Mouse (Mus musculus) megakaryocyte progenitor cell, adult 5-6 weeks (primary cell): ENCODE data around the gene BC035947. TPM values are rescaled to one million over a fixed set of nuclear protein-coding genes. Genes with fewer than 3 reads are reported as not detected.
"Not testable (repeated sequence)": the region's sequence is repeated elsewhere in the genome, so short reads cannot be mapped to it uniquely, and the experiment has no call there.

ENCODE experiments used
- ATAC-seq: replicated peaks from 2 replicates; pipeline ENCODE4 v1.8.0; 2016; ENCODE audit warnings: mild to moderate bottlenecking, moderate TSS enrichment, inconsistent platforms; ENCODE audit not compliant: poor library complexity
- total RNA-seq, 2 experiments: library from RNA; stranded (forward) in 1 of 2; stranded (reverse) in 1 of 2; fragments of 157-497, 149-512 nt in 1 of 2; fragments of 200-1000 nt in 1 of 2; gene quantifications; 2 replicates each; pipeline versions ENCODE4 v1.2.3 to v1.2.4; 2015 to 2017

BC035947 gene
- total RNA-seq, 2 experiments from 2014 or later = not detected

- no peak for ATAC-seq
Measured at GRCm38 (mm10) chr1:78502527-78502926, 9.4 kb downstream of the BC035947 start.

- ATAC-seq = not testable (repeated sequence)
Measured at GRCm38 (mm10) chr1:78501856-78502255, 10.1 kb downstream of the BC035947 start.

- no peak for ATAC-seq
Measured at GRCm38 (mm10) chr1:78501036-78501435, 10.9 kb downstream of the BC035947 start.

DNA sequence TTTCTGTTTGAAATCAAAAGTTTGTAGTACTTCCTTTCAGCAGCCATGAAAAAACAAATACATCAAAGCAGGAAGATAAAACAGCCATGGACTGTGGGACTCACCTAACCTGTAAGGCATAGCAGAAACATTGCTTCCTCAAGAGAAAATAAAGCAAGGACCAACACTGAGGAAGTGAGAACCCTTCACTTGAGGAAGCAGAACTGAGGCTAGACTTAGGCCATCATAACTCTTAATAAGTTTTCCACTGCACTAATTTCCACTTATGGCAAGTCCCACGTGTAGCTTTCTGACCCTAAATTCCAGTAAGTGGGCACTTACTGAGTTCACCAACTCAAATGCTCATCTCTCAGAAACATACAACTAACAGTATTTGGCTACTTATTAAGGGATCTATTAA, 21.8 kb downstream of the BC035947 start:
- ATAC-seq = peak; percentile 40

GRCm38 (mm10) chr1:78488752-78489492, 23.0 kb downstream of the BC035947 start, which contains the start of gene Farsb:
Farsb (minus strand) TSS chr1:78488897.
- ATAC-seq = peak; percentile 82

DNA sequence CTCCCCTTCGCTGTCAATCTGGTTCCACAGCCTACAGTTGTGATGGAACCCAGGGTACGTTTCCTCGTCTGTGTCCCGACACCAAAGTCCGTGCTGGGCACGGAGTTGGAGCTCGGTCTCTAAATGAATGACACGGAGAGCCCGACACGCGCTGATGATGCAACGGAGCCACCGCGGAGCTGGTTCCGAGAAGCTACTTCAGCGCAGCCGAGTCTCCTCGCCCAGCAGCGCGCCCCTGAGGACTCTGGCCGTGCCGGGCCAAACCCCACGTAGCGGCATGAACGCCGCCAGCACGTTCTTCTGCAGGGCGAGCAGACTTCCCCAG, 23.6 kb downstream of the BC035947 start:
- peak; percentile 56 for ATAC-seq

DNA sequence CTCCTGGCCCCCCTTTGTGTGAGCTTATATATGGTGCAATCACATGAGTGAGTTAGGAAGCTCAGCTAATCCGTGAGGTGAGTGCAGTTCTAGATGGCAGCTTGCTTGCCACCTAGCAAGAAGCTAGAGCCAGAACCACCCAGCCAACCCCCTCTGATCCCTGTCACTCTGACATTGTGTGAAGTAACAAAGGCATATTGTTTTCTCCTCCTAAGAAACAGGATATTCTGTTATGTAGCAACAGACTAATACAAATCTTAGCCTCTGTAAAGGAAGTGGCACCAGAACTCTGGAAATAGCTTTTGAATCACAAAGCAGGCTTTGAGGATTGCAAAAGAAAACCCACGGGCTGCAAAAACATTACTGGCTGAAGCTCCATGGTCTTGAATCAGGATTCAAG, 27.6 kb downstream of the BC035947 start:
- ATAC-seq = peak; percentile 15; the same call in 1 of the 2 replicates

DNA sequence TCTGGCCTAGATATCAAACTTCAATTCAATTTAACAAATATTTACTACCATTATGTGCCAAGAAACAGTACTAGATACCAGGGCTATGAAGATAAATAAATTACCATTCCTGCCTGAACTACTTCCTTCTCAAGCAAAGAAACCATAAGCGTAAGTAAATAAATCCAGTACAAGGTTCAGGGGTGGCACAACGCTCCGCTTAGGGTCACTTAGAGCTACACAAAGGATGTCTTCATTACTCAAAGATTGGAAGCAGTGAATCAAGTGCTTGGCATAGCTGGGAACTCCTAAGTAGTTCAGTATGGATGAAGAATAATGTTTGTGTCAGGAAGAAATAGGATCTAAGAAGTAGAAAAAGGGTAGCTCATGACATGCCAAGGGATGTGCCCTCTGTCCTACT, 28.5 kb downstream of the BC035947 start:
- ATAC-seq = no peak

- ATAC-seq = no peak
Measured at GRCm38 (mm10) chr1:78472441-78472840, 39.5 kb downstream of the BC035947 start.

DNA sequence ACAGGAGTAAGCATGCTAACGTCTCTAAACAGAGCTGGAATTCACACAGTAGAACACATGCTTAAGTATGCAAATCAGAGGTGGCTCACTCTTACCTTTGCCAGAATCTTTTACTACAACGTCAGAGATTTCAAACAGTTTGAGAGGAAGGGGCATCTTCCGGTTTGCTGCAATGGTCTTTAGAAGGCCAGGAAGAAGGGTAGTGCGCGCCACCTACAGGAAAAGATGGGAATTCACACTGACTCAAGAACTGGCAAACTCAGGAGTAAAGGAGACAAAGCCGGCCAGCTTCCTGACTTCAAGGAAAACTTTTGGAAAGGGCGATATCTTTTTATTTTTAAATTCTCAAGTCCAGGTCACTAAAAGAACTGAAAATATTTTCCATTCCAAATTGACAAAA, 57.3 kb downstream of the BC035947 start:
- ATAC-seq = peak; percentile 65; the same call in 1 of the 2 replicates

DNA sequence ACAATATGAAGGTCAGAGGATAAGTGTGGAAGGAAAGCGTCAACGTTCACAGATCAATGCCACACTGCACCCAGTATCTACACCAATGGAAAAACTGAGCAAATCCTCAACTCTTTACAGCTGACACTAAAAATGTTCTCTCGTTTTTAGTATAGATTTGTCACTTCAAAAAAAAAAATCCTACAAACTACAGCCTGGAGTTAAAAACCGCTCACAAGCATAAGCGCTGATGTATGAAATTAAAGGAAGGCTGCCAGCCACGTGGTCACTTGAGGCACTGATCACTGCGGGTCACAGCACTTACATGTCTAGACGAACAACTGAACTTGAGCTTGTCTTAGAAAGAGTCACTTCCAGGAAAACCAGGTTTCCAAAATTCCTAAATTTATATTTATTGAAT, 58.1 kb downstream of the BC035947 start:
- ATAC-seq = no peak

DNA sequence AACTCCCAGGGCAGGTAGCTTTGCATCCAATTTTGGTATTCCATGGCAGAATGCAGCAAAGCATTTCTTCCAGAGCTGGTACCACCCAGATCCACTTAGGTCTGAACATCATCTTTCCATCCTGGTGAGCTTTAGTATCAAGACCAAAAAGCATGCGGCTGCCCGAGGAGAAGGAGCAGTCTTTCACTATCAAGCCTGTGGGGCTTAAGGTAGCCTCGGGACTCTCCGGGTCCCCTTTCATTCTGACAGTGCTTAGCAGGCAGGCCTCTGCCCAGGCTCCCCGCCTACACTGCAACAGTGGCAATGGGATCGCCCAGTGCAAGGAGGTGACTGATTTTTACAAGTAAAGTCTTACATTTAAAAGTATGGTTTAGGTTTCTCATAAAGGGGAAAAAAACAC, 59.4 kb downstream of the BC035947 start:
- ATAC-seq = no peak

DNA sequence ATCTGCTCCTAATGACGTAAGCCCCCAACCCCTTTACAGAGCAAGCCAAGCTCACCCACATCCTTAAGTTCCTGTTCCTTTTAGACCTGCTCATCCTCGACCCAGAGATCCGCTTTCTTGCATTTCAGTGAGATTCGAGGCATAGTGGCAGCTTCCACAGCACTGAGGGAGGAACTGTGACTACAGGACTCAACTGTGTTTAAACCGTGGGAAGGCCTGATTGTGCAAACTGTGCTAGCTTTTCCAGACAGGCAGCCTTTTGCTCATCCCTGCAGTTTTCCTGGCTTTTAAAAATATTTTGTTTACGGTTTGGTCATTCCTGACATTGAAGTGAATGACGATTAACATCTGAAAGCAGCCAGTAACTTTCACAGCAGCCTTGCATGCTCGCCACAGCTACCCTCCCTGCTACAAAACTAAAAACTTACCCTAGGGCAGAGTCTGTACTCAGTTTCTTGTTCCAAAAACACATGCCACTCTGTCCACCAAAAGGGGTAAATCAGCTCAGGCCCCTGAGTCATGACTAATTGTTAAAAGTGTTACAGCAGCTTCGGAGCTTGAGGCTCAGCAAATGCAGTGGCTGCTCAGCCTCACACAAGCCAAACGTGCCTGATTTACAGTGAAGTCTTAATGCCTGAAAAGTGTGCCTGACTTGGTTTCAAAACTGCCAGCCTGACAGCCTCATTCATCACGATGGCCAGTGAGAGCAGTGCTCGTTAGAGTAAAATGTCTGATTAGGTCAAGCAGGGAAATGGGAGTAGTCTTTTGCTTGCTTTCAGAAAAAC, 60.7 kb downstream of the BC035947 start:
- no peak for ATAC-seq

- ATAC-seq = no peak
Measured at GRCm38 (mm10) chr1:78448091-78448490, 63.9 kb downstream of the BC035947 start.

Other genes starting within 250 kb of the BC035947 start
- not detected in 2 replicates for gene Sgpp2, start 201.8 kb downstream of the BC035947 start, total RNA-seq (2015)
- gene Sgpp2, start 201.8 kb downstream of the BC035947 start, total RNA-seq (2017) = not detected in 2 replicates
- 92.8 and 136 TPM in 2 replicates for gene Farsb, start 23.3 kb downstream of the BC035947 start, total RNA-seq (2015)
- gene Farsb, start 23.3 kb downstream of the BC035947 start, total RNA-seq (2017) = 62.8 and 73.3 TPM in 2 replicates
- gene Mogat1, start 1.2 kb downstream of the BC035947 start, total RNA-seq (2015) = not detected in 2 replicates
- not detected in 2 replicates for gene Mogat1, start 1.2 kb downstream of the BC035947 start, total RNA-seq (2017)
- gene Acsl3, start 145.7 kb upstream of the BC035947 start, total RNA-seq (2015) = 11.1 and 14.2 TPM in 2 replicates
- gene Acsl3, start 145.7 kb upstream of the BC035947 start, total RNA-seq (2017) = 37.3 and 55.9 TPM in 2 replicates
- gene Utp14b, start 145.9 kb upstream of the BC035947 start, total RNA-seq (2015) = 6.2 and 7.3 TPM in 2 replicates
- 10.3 and 12.8 TPM in 2 replicates for gene Utp14b, start 145.9 kb upstream of the BC035947 start, total RNA-seq (2017)